Mouse (Mus musculus) adrenal gland, postnatal 36 days (tissue): ENCODE results near the gene Vti1a. TPM values are rescaled to one million over a fixed set of nuclear protein-coding genes. Genes with fewer than 3 reads are reported as not detected.

Experiments
- DNase-seq, 2 experiments: peaks; one replicate each; pipeline ENCODE4 v3.0.0; 2021; ENCODE audit warnings: mixed read lengths in 1 of 2
- total RNA-seq, 2 experiments: library from RNA; stranded (reverse); gene quantifications; 2 replicates each; pipeline ENCODE4 v1.2.3; 2021

The Vti1a gene
- total RNA-seq, 2 experiments from 2014 or later: 33.5 to 37.4 TPM

DNA sequence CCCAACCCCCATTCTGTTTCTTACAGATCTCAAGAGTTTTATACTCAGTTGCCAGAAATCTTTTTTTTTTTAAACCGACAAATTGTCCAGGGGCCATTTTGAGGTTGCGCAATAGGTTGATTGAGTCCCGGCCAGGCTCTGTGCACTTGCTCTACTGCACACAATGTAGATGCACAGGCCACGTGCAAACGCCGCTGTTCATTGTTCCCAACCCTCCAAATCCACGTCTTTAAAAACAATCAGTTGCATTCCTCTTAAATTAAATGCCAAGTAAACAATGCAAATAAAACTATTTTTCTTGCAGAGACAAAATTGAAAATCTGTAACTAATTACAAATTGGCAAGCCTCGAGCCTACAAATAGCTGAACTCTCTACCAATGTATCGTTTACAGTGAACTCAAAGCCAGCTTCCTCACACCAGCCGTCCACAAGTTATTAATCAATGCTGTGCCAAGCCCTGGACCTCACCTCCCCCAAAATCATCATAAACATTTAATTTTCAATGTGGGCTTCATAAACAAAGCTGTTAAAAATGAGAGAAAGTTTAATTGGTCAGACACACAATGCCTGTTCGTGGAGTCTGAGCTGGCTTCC lies 244.1 kb downstream of the Vti1a start:
- DNase-seq: peak in 1 of 2 experiments; percentile 27

- no peak for DNase-seq
These were observed 245.4 kb downstream of the Vti1a start for GRCm38 (mm10) chr19:55561469-55561868.

DNA sequence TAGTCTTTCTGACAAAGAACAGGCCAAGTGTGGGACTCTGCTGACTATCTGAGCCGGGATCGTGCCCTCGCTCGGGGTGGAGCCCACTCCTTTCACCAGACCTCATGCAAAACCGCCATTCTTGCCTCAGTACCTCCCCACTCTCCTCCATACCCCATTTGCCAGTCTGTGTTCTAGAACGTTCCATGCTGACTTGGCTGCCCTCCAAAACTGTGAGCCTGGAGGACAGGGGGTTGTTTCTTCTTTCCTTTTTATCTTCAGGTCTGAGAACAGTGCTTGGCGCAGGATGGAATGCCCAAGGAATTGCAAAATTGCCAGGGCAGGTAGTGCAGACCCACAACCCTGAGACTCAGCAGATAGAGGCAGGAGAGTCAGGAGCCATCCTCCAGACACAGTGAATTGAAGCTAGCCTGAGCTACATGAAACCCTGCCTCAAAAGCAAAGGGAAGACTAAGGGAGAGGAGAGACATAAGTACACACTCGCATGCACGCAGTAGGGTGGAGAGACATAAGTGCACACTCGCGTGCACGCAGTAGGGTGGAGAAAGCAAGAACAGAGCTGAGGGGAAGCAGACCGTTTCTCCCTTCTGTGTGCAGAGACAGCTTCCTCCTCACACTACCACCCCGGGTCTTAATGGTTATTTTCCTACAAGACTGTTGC lies 246.5 kb downstream of the Vti1a start:
- DNase-seq: peak in 1 of 2 experiments; percentile 23

DNA sequence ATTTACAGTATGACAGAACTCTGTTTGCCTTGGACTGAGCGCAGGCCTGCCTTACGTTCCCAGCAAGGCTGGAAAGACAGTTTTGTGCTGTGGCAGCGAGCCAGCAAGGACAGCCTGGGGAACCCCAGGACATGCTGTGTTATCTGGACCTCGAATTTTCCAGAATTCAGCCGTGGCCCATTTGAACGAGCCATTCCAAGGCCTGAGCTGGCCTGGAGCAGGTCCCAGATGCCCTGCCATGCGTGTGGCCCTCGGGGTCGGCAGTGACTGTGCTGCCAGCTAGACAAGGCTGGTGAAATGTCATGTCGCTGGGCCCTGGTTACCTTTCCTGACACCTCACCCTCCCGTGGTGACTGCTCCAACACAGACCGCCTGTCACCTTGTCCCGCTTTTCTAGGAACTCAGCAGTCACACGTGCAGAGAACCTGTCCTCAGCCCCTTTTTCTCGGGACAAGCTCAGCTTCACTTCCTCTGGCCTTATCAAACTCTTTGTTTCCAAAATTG lies 247.1 kb downstream of the Vti1a start:
- DNase-seq: peak; percentile 86 to 89

DNA sequence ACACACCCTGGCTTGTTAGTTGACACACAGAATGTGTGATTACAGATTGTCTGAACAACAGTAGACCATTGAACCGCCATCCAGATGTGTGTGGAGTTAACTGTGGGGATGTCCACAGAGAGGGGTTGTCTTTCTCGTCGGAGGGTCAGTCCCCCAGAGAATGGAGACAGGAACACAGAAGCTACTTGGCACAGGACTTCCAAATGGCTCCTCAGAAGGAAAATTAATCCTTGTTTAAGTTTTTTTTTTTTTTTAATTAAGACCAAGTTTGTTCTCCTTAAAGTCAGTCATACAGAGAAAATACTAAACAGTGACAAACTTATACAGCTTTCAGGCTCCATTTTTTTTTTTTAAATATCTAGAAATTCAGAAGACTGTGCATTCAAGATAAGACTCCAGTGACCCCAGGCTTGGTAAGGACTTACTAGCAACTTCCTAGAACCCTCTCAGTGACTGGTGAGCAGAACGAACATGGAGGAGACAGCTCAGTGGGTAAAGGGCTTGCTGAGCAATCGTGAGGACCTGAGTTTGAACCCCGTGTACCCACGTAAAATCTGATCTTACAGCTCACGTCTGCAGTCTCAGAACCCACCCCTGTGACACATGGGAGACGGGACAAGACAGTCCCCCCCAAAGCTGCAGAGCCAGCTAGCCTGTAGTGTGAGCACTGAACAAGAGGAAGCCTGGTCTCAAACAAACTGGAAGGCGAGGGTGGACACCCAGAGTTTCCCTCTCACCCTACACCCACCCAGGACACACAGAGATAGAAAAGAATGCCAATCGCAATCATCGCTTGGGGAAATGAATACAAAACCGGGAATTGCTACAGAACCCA lies 248.2 kb downstream of the Vti1a start:
- no peak for DNase-seq

DNA sequence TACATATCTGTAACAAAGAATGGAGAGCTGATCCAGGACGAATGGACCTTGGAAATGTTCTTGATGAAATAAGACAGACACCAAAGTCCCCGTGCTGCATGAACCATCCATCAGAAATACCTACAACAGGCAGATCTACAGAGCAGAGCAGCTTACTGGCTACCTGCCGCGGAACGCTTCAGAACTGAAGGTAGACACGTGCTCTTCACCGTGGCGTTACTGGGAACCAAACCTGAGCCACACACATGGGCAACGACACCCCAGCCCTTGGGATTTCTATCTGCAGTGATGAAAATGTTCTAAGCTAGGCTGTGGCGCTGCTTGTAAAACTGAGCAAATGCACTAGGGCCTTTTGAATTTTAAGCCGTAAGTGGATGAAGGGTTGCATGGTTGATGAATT lies 249.0 kb downstream of the Vti1a start:
- no peak for DNase-seq

GRCm38 (mm10) chr19:55565523-55566369 lies 249.7 kb downstream of the Vti1a start:
- DNase-seq: no peak

GRCm38 (mm10) chr19:55569114-55569513 lies 253.0 kb downstream of the Vti1a start:
- peak in 1 of 2 experiments; percentile 17 for DNase-seq

GRCm38 (mm10) chr19:55569894-55570293 lies 253.8 kb downstream of the Vti1a start:
- no peak for DNase-seq

DNA sequence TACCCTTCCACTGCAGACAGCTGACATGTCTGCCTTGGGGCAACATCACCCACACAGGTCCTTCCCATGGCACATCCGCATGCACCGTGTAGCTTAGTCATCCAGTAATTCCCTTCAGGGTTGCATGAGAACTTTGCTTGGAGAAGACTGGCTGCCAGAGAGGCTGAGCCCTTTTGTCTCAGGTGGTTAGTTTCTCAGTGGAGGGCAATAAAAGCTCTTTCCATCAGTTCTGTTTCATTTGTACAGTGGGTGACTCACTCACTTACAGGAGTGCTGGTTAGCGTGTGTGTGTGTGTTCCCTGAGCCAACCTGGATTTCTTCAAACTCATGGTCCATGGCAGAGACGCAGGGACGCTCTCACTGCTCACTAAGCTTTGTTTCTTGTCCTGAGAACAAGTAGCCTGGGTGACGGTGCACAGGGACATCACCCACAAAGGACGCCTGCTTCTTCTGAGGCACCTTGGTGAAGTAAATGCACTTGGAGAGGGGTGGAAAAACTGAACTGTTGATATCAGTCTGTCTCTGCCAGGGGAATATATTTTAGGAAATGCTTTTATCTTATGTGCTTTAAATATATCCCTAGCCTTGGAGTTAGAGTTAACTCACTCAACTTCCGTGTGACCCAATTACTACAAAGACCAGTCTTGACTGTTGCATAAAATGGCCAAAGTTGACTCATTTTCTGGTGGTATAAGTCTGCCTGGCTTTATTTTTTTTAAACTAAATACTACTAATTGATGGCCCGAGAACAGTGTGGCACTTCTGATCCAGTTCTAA lies 254.6 kb downstream of the Vti1a start:
- DNase-seq: no peak

- no peak for DNase-seq
These were observed 255.4 kb downstream of the Vti1a start for GRCm38 (mm10) chr19:55571486-55571885.

DNA sequence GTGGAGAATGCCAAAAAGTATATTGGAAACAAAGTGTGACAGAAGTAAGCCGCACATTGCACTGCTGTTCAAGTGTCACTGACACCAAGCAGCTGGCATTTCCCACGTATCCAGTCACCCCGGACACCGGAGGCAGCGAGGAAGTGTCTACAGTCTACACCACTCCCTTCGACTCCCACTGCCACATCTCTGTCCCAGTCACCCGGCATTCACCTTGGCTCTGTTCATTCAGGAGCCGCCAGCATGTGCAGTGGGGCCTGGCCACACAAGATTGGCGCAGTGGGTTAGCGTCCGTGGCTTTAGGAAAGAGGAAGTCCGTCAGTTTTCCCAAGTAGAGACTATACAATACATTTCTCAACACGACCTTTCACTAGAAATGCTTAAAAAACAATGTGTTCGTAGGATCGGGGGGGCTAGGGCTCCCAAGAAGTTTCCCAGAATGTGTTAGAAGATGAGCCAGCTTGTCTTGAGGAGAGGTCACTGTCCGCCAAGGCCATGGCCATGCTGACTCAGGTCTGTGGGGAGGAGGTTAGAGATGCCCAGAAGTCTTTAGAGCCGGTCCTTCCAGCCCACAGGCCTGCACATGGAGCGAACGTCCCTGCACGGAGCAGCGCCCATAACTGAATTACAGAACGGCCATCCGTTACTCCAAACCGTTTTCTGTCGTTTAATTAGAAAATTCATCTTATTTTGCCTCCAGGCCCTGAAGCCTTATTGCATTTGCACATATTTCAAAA lies 261.4 kb downstream of the Vti1a start:
- peak in 1 of 2 experiments; percentile 58 for DNase-seq

GRCm38 (mm10) chr19:55578094-55579085 lies 262.3 kb downstream of the Vti1a start:
- peak; percentile 64 to 70 for DNase-seq

DNA sequence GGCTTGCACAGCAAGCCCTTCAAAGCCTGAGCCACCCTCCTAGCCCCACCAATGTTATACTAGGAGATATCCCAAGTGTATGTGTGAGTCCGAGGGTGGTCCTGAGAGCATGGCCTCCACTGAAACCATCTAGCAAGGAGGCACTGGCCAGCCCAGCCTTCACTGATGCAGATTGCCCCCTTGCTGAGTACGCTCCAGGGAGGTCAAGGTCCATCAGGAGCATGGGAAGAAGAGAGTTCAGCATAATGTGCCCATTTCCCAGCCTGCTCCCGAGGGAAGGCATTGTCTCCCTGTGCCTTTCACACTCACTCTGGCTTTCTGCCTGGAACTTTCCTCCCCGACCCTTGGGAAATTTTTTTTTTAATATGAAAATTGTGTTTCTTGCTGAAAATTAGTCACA lies 263.2 kb downstream of the Vti1a start:
- DNase-seq: no peak

- DNase-seq: no peak
These were observed 264.1 kb downstream of the Vti1a start for GRCm38 (mm10) chr19:55580152-55580551.

DNA sequence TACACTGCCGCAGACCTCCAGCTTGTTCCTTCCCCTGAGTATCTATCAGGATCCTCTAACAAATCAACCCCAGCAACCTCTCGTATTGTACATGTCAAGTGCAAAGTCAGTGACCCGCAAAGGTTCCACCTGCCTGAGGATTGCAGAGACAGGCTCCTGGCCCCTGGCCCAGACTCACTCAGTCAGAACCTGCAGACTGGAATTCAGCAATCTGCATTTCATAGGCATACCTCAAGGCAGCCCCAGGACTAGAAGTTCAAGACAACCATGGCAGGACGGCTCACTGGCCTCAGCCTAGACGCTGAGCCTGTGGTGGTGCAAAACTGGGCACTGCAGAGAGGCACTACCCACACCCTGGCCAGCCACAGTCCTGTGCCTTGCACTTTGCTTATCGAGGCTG lies 264.6 kb downstream of the Vti1a start:
- DNase-seq: no peak

DNA sequence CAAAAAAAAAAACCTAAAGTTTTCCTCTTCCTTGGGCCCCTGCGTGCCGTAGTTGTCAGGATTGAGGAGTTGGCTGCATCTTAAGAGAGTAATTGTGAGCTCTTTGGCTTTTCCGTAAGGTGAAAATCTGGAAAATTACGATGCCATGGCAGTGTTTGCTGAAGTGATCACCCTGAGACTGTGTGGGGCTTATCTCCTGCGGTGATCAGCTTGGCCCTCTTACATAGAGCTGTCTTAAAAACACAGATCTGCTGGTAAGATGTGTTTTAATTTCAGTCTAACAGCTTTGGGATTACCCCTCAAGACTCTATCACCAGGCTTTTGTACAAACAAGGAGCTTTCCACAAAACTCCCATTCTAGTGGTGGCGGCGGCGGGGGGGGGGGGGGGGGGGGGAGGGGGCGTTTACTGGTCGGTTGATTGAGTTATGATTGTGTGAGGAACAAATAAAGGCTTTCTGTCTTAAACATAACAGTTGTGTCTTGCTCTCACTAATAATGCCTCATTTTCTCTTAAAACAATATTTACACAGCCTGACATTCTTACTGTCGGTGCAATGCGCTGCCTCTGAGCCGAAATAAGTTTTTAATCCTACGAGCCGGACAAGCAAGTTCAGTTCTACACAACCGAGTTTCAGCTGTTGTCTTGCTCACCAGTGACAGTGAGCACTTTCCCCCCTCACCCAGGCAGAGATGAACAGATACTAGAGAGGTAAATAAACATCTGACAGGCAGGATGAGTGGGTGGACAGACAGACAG lies 267.0 kb downstream of the Vti1a start:
- DNase-seq: no peak
